Mouse (Mus musculus) heart, adult 8-10 months (tissue): Measurements from ENCODE around the gene Plekhd1. TPM values are rescaled to one million over a fixed set of nuclear protein-coding genes. Genes with fewer than 3 reads are reported as not detected.

Experiments used
- DNase-seq: peaks from one replicate; pipeline ENCODE4 v3.0.0; 2022; ENCODE audit warnings: low spot score
- total RNA-seq, 4 experiments: library from RNA; stranded (reverse); gene quantifications; 2 replicates each; pipeline ENCODE4 v1.2.4; 2022

The Plekhd1 gene
- total RNA-seq, 4 experiments from 2014 or later: 0.09 to 0.20 TPM; not detected in 2

- no peak for DNase-seq
These were observed 6.2 kb downstream of the Plekhd1 start for GRCm38 (mm10) chr12:80698526-80699143.

- DNase-seq: no peak
These were observed 6.7 kb downstream of the Plekhd1 start for GRCm38 (mm10) chr12:80699144-80699531.

- DNase-seq: no peak
These were observed 8.9 kb downstream of the Plekhd1 start for GRCm38 (mm10) chr12:80701332-80701731.

- DNase-seq: no peak
These were observed 14.0 kb downstream of the Plekhd1 start for GRCm38 (mm10) chr12:80706208-80706914.

- DNase-seq: no peak
These were observed 14.7 kb downstream of the Plekhd1 start for GRCm38 (mm10) chr12:80706915-80707604.

GRCm38 (mm10) chr12:80715915-80716314 is 23.5 kb downstream of the Plekhd1 start:
- no peak for DNase-seq

GRCm38 (mm10) chr12:80719141-80719540 is 26.8 kb downstream of the Plekhd1 start:
- no peak for DNase-seq

- DNase-seq: no peak
These were observed 28.1 kb downstream of the Plekhd1 start for GRCm38 (mm10) chr12:80720507-80720906.

- DNase-seq: no peak
These were observed 29.1 kb downstream of the Plekhd1 start for GRCm38 (mm10) chr12:80721458-80721857.

GRCm38 (mm10) chr12:80724853-80725559 is 32.6 kb downstream of the Plekhd1 start:
- peak; percentile 72 for DNase-seq

- DNase-seq: no peak
These were observed 35.8 kb downstream of the Plekhd1 start for GRCm38 (mm10) chr12:80728207-80728606.

GRCm38 (mm10) chr12:80728814-80729213 is 36.4 kb downstream of the Plekhd1 start:
- no peak for DNase-seq

GRCm38 (mm10) chr12:80729758-80730530 is 37.6 kb downstream of the Plekhd1 start:
- DNase-seq: no peak

GRCm38 (mm10) chr12:80730567-80730966 is 38.2 kb downstream of the Plekhd1 start:
- no peak for DNase-seq

- no peak for DNase-seq
These were observed 42.4 kb downstream of the Plekhd1 start for GRCm38 (mm10) chr12:80734526-80735470.

GRCm38 (mm10) chr12:80736464-80737282 is 44.3 kb downstream of the Plekhd1 start:
- DNase-seq: no peak

- no peak for DNase-seq
These were observed 44.9 kb downstream of the Plekhd1 start for GRCm38 (mm10) chr12:80737283-80737600.

GRCm38 (mm10) chr12:80739482-80739881 is 47.1 kb downstream of the Plekhd1 start:
- no peak for DNase-seq

- no peak for DNase-seq
These were observed 52.2 kb downstream of the Plekhd1 start for GRCm38 (mm10) chr12:80744614-80745013.
